Mouse (Mus musculus) embryo, embryonic 9.5 days (tissue): Measurements from ENCODE around the gene Snx18.

Source experiments
- DNase-seq: peaks from one replicate; pipeline ENCODE4 v3.0.0-alpha.2; 2017; ENCODE audit errors: extremely low spot score

Snx18 gene

GRCm38 (mm10) chr13:113566411-113566810 lies 52.0 kb downstream of the Snx18 start:
- no peak for DNase-seq

- no peak for DNase-seq
Measured at GRCm38 (mm10) chr13:113559646-113560045, 58.7 kb downstream of the Snx18 start.

GRCm38 (mm10) chr13:113556538-113556937 lies 61.8 kb downstream of the Snx18 start:
- no peak for DNase-seq

DNA sequence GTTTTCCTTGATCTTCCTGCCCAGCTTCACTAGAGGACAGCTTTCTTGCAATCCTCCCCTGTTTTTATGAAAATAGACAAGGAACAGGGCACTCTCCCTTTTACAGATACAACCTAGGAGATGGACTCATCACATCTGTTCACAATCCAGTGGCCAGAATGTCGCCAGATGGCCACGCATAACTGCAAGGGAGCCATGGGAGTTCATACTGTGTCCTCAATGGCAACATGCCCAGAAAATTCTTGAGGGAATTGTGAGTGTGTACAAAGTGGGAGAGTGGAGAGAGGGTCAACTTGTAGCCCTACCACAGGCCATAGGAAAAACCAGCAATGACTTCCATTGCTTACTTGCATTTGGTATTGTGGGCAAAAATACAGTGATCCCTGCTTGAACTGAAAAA lies 63.1 kb downstream of the Snx18 start:
- no peak for DNase-seq

GRCm38 (mm10) chr13:113553603-113554230 lies 64.6 kb downstream of the Snx18 start:
- DNase-seq: no peak

- DNase-seq: no peak
Measured at GRCm38 (mm10) chr13:113552341-113552740, 66.0 kb downstream of the Snx18 start.

GRCm38 (mm10) chr13:113550866-113551565 lies 67.3 kb downstream of the Snx18 start:
- DNase-seq: no peak

- DNase-seq: no peak
Measured at GRCm38 (mm10) chr13:113549021-113549420, 69.3 kb downstream of the Snx18 start.

DNA sequence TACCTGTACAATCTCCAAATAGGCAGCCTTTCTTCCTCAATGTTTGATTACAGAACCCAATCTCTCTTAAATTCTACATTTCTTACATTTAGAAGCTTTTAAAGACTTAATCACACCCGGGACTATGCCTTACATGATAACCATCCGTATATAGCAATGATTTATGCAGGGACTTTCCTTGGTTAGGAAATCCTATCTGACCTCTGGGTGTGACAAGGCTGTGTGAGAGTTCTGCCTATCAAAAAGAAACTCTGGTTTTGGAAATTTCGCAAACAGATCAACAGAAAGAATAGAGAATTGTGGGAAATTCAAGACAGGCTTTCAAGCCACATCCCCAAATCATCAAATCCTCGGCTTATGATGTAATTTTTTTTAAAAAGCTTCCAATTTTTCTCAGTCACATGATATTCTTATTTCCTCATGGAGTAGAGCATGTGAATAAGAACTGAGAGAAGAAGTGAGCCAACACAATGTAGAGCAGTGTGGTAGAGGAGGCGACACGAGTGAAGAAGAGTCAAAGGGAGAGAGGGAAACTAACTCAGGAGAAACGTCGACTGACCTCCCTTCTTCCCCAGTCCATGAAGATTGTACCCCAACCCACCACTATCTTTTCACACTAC lies 70.4 kb downstream of the Snx18 start:
- no peak for DNase-seq

DNA sequence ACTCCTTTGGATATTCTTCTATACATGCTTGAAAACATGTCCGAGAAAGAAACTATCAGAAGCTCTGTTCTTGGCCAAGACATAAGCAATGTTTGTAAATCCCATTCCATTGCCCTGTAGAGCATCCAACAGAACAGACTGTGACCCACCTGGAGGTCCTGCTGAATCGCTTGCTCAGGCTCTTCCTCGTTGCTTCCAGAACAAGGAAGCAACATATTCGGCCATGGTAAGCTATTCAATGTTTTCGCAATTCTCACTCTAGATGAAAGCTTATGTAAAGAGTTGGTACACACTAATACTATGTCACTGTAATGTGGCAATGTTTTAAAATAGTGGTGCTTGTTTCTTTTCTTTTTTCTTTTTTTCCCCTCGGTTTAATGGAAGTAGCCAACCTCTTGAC lies 76.0 kb downstream of the Snx18 start:
- DNase-seq: no peak
